Mouse (Mus musculus): ENCODE results near the gene Cpne8.
"Not testable (repeated sequence)": the region's sequence is repeated elsewhere in the genome, so short reads cannot be mapped to it uniquely, and the experiment has no call there.

Gene Cpne8

DNA sequence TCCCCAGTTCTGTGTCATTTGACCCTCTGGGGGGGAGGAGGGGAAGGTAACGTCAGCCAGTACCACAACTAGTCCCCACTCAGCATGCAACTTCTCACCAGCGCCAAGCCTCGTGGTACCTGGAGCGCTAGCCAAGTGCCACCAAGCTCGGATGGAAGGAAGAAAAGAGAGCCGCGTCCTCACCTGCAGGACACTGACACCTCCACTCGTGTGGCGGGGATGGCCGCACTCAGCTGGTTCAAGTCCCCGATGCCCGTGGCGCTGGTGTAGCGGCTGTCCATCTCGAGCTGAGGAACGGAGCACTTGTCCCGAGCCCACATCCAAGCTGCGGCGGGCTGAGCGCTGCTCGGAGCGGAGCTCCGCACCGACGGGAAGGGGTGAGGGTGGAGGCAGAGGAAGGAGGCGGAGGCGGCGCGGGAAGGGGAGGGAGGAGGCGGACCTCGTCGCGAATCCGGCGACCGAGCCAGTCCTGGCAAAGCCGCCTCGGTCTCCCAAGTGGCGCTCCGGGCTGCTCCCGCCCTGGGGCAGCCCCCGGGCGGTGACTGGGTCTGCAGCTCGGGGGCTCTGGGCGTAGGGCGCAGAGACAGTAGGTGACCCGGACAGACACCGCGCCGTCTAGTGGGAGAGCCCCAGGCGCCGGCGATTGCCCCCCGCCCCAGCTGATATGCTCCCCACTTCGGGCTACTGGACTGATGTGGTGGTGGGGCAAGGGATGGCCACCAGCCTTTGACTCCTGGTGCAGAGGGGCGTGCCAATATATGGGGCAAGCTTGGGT lies at the start of gene Cpne8:
Cpne8 (minus strand) TSS at position 448 of the 775 bp plus-strand sequence.
- DNase-seq: peak; percentile 16

DNA sequence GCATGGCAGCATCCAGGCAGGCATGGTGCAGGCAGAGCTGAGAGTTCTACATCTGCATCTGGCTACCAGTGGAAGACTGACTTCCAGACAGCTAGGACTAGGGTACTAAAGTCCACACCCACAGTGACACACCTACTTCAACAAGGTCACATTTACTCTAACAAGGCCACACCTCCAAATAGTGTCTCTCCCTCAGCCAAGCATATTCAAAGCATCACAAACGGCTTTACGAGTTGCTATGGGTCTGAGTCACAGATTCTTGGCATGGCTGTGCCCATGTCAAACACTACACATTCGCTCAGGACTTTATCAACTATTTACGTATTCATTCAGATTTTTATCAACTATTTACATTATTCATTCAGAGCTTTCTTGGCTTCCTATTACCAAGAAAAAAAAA lies 38.5 kb upstream of the Cpne8 start:
- no peak for DNase-seq

DNA sequence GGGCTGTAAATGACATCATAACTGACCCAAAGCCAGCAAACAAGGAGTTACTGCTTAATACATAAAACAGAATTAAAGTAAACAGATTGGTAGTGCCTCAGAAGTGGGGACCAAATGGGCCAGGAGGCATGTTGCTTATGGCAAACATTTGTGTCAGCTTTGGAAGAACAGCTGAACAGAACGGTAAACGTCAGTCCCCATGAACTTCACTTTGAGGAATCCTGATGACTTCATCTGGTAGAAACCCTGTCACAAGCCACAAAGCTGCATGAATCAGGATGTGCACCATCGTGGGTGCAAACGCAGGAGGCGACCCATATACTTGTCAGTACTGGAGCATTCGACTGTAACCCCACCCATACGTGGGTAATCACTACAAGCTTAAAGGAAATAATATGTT lies 30.1 kb upstream of the Cpne8 start:
- DNase-seq: no peak

DNA sequence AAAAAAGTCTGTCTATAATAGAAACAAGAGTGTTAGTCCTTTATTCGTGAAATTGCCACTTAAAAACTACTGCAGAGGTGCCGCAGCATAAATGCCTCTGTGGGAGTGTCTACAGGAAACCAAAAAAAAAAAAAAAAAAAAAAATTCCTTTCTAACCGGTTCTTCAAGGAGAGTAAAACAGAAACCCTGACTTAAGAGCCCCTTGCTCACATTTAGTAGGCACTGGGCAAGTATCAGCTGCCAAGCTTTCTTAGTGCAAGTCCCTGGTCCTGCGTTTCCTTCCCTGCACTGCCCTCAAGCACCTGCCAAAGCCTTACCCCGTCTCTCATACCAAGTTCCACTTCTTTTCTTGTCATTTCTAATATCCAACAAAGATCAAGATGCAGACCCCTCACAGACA lies 25.1 kb upstream of the Cpne8 start:
- DNase-seq: no peak

DNA sequence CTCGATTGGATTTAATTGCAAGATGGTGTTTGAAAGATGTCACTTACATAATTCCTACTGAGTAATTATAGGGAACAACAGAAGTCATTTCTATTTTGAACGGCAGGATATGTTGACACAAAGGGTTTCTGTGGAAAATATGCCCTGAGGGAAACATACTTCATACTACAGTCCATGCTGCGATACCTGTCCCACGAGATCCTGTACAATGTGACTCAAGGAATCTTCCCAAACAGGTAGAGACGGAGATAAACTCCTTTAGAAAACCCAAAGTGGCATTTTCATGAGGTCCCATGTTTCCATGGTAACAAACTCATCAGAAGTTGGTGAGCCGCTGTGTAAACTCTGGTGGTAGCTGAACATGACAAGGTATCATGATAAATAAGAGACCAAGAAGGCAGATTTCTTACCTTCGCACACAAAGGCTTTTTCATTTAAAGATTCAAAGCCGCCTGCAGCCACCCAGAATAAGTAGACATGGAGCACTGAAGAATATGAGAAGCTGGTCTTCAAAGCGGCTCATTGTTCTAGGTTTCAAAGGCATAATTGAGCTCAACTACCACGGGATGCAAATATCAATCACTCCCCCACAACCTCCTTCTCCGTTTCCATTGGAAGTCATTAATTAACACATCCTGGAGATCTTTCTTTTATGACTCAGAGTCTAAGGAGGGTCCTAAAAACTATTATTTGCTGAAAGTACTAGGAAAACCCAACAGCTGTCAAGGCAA lies 24.4 kb upstream of the Cpne8 start:
- no peak for DNase-seq

DNA sequence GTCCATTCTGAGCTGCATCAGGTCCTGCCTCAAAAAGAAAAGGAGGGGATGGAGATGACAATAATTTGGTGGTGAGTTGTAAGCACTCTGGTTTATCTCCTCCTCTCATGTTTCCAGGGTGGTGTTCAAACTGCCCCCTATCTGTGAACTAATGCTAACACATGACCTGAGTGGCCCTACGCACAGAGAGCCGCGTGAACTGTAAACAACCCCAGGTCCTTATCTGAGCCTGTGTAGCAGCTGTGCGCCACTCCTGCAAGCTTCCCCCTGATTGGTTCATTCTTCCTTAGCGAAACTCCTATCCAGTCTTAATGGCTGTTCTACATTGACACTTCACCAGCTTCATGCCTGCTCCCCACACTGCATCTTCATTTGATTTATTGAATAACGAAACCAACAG lies 7.5 kb upstream of the Cpne8 start:
- DNase-seq: no peak

DNA sequence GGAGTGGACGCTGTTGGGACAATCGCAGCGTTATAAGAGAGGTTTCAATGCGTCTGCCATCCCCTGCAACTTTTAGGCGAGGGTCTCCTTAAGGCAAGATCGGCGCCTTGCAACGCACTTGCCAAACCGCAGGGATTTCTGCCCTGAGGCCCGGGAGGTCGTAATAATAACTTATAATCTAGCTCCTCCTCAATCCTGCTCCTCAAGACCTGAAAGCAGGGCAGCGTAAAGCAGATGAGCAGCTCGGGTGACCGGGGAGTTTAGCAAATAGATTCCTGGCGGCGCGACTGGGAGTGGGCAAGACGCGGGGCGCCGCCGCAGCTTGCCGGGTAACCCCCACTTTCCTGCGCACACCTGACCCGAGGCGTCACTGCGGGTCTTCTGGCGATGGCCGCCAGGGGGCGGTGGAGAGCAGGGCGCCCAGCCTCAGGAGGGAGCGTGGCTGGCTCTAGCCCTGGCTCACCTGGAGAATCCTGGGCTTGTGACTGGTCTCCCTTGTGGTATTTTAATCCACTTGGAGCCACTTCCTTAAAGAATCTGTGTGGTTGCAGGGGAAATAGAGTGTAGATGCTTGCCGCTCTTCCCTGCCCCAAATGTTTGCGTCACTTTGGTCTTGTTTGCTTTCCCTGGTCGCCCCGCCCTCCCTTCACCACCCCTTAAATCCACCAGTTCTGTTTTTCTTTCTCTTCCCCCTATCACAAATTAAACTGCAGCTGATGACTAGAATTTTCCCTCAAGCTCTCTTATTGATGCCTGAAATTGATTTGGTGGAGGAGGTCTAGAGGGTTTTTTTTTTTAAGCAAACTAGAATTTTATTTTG lies 738 bp upstream of the Cpne8 start:
- DNase-seq: peak; percentile 6

DNA sequence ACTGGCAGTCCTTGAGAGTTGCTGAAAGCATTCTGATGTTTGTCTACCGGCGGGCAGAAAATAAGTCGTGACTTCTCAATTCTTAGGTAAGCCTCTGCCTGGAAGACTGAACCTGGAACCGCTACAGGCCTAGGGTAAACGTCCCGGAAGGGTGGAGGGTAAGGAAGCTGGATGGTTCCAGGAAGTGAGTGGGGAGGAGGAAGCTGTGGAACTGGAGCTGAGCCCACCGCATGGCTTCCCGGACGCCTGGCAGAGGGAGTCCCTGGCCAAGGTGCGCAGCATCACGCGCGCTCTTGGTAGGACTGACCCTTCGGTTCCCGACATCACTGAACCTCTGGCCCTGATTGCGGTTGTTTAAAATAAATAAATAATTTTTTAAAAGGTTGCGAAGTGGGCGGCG lies 744 bp downstream of the Cpne8 start:
- no peak for DNase-seq

DNA sequence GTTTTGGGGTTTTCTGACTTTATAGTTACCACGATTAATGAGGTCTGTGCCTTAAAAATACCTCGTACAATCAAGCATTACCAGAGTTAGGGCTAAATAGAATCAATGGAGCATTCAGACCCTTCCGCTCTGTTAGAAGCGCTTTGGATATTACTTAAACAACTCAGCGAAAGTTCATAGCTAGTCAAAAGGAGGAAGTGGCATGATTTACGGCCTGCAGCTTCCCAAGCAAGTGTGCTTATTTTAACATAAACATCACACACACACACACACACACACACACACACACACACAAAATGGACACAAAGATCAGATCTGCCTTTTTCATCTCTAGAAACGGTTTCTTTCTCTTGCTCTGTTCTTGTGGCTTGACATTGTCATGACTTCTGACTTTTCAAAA lies 9.7 kb downstream of the Cpne8 start:
- DNase-seq: no peak

DNA sequence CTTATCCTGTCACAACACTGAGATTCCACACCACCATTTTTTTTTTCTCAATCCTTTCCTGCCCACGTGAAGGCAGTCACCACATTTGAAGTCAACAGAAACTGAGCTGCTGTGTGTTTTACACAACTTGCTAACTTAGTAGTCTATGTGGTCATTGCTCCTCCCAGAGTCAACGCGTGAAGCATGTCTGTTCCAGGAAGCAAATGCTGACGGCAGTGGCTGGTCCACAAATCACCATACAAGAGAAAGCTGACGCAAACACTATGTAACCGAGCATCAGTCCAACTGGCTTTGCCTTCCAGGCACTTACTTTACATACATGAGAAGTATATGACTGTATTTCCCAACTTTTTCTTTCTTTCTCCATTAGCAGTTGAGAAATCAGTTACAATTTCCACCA lies 12.3 kb downstream of the Cpne8 start:
- no peak for DNase-seq

DNA sequence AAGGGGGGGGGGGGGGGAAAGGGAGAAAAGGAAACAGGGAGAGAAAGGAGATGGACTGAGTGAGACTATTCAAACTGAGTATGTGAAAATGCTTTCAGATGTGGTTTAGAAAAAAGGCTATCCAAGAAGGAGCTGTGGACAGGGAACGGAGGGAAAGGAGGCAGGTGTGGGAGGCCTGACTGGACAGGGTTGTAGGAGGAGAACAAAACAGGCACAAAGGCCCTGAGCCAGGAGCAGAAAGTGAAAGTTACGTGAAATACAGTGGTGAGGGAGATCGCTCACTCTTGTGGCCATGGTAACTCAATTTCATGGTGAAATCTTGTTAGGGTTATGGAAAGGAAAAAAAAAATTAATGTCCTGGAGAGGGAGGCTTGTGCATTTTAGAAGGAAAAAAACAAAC lies 14.6 kb downstream of the Cpne8 start:
- DNase-seq: no peak

DNA sequence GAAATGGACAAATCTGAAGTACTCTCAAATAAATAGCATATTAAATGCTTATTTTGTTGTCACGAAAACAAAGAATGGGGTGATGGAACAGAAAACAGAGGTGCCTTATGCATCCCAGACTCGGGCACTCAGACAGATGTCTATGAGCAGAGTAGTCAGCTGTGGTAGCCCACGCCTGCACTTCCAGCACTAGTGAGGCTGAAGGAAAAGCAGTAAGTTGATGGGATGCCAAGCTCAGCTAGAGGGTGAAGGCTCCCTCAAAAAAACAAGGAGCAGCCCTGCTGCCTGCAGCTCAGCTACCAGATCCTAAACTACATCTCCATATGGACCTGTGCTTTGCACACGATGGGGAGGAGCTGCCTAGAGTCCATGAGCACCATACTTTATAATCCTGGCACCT lies 15.6 kb downstream of the Cpne8 start:
- no peak for DNase-seq

DNA sequence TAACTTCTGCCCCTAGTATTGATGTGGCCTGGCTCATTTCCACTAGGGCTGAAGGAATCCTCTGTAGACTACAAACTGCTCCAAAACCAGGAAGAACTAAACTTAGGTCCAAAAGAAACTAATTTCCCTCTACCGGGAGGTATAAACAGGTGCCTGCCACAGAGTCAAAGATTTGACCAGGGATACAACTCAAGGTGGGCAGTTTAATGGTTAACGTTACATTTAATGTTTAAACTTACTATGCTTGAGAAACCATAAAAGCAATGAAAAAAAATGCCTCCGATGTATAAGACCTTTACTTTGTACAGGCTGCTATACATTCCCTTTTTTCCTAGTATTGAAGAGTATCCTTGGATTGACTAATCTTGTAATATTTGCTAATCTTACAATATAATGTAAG lies 18.5 kb downstream of the Cpne8 start:
- DNase-seq: no peak

DNA sequence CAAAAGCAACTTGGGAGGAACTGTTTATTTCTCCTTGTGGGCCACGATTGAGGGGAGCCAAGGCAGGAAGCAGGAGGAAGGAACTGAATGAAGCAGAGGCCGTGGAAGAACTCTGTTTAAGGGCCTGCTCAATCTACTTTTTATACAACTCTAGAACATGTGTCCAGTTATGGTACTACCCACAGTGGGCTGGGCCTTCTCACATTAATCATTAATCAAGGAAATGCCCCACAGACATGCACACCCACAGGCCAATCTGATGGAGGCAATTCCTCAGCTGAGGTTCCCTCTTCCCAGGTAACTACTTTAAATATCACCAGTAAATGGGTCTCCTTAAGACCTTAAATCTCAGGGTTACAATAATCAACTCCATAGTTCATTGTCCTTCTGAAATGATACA lies 21.2 kb downstream of the Cpne8 start:
- no peak for DNase-seq

DNA sequence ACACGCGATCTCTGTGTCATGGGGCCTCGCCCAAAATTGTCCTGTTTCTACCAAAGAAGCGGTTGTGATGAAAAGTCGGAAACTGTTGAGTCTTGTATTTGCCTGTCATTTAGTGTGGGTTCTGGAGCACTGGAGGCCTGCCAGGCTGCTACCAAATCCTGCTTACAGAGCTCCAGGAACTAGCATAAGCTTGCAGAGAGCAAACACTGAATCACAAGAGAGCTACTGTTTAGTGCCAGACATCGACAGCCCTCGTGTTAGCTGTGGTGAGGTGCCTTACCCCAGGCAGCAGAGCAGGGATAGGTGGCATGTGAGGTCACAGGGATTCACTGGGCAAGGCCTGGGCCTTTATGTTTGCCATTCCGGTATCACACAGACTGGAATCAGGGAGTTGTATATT lies 22.7 kb downstream of the Cpne8 start:
- no peak for DNase-seq

DNA sequence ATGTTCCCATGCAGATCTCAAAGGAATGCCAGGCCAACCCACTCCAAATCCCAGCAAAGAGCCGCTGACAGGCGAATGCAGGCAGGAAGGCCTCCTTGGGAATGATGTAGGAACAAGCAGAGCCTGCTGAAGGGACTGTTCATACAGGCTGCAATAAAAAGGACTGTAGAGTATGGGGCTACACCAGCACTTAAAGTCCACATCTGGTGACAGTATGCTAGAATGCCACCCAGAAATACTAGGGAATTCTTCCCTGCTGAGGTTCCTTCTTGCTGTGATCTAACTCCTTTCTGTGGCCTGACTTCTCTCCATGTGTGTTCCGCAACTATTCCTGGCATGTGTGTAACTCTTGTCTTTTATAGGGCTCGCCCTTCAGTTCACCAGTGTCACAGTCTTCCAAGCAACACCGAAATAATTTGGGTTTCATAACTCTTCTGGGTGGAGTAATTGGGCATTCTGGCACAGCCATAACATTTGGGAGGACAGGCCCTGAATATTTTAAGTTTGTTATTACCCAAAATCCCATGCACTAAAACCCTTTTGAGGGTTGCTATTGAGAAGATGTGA lies 32.1 kb downstream of the Cpne8 start:
- no peak for DNase-seq

DNA sequence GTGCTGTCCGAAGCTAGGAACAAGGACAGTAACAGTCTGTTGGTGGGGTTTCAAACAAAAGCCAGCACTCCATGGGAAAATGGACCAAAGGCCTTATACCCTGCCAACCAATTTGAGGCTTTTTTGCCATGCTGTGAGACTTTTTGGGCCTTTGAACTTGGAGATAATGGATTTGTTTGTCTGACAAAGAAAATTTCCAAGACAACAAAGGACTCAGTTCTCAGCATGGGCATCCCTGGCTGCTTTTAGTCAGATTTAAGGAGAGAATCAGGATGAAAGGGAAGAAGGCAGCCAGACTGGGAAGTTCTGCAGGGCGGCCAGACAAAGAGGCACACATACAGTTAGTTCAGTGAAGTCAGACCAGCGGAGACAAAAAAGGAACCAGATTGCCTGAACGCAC lies 32.9 kb downstream of the Cpne8 start:
- no peak for DNase-seq

DNA sequence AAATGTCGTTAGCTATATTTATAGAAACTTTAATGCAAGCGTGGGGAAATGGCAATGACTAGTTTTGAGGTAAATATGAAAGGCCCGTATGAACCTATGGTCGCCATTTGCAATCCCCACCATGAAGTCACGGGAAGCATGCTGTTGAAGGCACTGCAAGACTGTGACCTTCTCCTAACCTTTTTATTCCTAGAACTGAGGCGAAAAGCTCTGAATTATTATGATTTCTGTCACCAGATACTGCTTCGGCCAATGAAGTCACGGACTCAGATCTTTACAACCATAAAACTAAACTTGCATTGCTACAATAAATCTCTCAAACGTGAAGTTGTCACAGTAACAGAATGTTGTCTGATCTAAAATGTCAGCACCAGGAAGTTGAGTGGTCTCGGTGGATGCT lies 33.4 kb downstream of the Cpne8 start:
- no peak for DNase-seq

DNA sequence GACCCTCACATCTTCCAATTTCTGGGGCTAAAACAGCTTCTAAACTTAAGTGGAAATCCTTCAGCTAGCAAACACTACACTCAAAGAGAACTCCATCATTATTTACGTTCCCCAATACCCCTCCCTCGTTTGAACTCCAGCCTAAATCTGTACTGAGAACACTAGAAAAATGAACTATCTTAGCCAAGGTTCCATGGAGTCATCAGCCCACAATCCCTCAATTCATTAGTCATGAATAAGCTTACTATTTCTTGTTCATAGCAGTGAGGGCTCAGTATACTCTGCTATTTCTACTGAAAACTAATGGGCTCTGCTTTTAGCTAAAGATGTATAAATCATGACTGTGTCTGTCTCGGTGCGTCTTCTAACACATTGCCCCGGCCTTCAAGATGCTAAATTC lies 55.0 kb downstream of the Cpne8 start:
- DNase-seq: no peak

DNA sequence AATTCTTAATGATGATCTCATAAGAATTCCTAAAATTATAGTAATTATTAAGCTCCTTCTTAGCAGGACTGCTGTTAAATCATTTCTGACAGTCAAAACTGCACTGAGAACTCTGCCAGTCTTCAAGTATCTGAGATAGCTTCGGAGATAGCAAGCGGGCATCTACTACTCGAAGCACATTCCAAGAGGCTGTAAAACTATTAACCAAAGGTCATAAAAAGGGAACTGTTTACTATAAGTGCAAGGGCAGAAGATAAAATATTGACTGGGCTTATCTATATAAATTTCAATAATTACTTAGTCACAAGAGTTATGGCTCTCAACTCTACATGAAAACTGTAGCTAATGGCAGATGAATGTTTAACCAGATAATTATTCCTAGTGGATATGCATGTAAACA lies 57.2 kb downstream of the Cpne8 start:
- no peak for DNase-seq

DNA sequence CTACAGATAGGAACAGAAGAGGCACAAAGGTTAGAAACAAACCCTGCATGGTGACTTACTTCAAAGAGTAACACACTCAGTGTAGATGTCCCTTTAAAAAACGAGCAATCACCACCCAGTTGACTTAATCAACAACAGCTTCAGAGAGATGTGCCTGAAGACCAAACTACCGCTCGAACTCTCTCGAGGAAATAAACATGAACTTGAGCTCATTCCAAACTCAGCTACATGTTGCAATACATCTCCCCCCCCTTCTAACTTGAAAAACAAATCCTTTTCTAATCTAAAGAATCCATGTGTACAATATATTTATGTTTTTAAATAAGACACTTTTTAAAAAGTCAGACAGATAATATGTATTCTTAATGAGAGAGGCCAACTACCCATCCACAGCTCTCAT lies 59.5 kb downstream of the Cpne8 start:
- DNase-seq: no peak

DNA sequence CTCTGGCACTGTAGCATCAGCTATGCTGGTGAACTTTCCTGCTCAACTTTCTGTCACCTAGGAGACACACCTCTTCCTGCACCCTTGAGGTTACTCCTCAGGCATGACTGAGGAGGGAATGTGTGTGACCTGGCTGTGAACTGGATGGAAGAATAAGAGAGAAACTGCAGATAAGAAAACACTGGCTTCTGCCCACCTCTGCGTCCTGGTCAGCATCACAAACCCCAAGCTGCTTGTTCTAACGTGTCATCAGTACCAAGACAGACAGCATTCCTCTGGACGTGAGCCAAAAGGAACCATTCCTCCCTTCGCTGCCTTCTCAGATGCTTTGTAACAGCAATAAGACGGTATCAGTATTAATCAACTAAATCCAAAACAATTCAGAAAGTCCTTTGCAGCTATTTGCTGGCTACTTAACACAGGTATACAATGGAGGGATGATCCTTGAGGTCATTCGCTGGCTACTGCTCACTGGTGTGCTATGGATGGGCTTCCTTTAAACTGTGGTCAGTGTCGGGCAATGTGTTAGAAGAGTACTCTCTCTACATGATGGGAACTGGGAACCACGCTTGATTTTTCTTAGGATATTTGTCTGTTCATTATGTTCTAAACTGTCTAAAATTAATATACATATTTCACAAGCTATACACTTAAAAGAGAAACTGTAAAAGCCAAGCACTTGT lies 63.0 kb downstream of the Cpne8 start:
- no peak for DNase-seq

DNA sequence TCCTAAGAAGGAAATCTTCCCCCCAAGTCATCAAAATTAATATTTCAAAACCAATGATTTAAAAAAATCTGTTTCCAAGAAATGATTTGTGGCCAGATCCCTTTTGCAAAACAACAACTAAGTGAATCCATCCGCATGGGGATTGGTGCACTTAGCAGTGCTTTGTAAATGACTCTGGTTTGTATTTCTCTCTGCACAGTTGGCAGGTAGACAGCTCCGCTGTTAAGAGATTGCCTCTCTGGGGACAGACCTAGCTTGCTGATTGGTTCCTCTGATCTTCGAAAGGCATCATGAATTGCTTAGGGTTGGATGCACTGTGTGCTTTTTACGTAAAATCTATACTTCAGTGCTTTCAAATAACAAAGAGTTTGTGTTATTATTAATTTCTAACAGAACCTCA lies 68.5 kb downstream of the Cpne8 start:
- DNase-seq: not testable (repeated sequence)
